Mouse (Mus musculus) midbrain, postnatal 0 days (tissue): Measurements from ENCODE around the gene Ube2j2. TPM values are rescaled to one million over a fixed set of nuclear protein-coding genes. Genes with fewer than 3 reads are reported as not detected.
A peak's percentile ranks its signal among the peaks of the same experiment; 100 is the strongest.

Experiments used
- ATAC-seq: fragments of 200-750 bp; cut with Nextera tagmentation; 2 replicates; pipeline ENCODE4 v1.8.0; 2017; ENCODE audit warnings: moderate number of reproducible peaks, mild to moderate bottlenecking, moderate TSS enrichment, moderate library complexity; ENCODE audit not compliant: low FRiP score
- DNase-seq: peaks from one replicate; pipeline ENCODE4 v3.0.0-alpha.2; 2015; ENCODE audit warnings: low spot score
- H3K27ac ChIP-seq: fragments of 300-500 bp; sonication (generic); 2 replicates; pipeline ENCODE4 v1.5.1; 2014; ENCODE audit warnings: low read depth, mild to moderate bottlenecking, low read length, mixed read lengths
- H3K27me3 ChIP-seq: fragments of 300-500 bp; sonication (generic); 2 replicates; pipeline ENCODE4 v1.6.1; 2014; ENCODE audit warnings: low read length, control low read depth, mixed read lengths; ENCODE audit not compliant: insufficient read depth
- H3K36me3 ChIP-seq: fragments of 300-500 bp; sonication (generic); 2 replicates; pipeline ENCODE4 v1.6.1; 2014; ENCODE audit warnings: low read length, control low read depth, mixed read lengths; ENCODE audit not compliant: insufficient read depth
- H3K4me1 ChIP-seq: fragments of 300-500 bp; sonication (generic); 2 replicates; pipeline ENCODE4 v1.6.1; 2014; ENCODE audit warnings: mild to moderate bottlenecking, control low read depth, antibody characterized with exemption, low read length, mixed read lengths; ENCODE audit not compliant: insufficient read depth
- H3K4me2 ChIP-seq: fragments of 300-500 bp; sonication (generic); 2 replicates; pipeline ENCODE4 v1.6.1; 2014; ENCODE audit warnings: low read depth, mild to moderate bottlenecking, low read length, mixed read lengths; ENCODE audit not compliant: poor library complexity, severe bottlenecking
- H3K4me3 ChIP-seq: fragments of 300-500 bp; sonication (generic); 2 replicates; pipeline ENCODE4 v1.5.1; 2014; ENCODE audit warnings: low read depth, mild to moderate bottlenecking, low read length, moderate library complexity
- H3K9ac ChIP-seq: fragments of 300-500 bp; sonication (generic); replicated peaks from 2 replicates; pipeline ENCODE4 v1.6.1; 2014; ENCODE audit warnings: mild to moderate bottlenecking, low read length, moderate library complexity, mixed read lengths; ENCODE audit not compliant: poor library complexity, severe bottlenecking
- H3K9me3 ChIP-seq: fragments of 300-500 bp; sonication (generic); 2 replicates; pipeline ENCODE4 v1.6.1; 2016; ENCODE audit warnings: low read length, control low read depth
- CTCF ChIP-seq: IDR thresholded peaks from 2 replicates; pipeline ENCODE4 v1.5.1; 2016; ENCODE audit warnings: antibody characterized with exemption, mild to moderate bottlenecking
- WGBS: fragments of 180-500 bp; shearing (Covaris S2); extraction: QIAGEN DNeasy Blood & Tissue Kit; methylation state at CpG from one replicate; pipeline ENCODE4 v1.1.7; 2014; 5-methylcytosine and 5-hydroxymethylcytosine counted together
- polyA plus RNA-seq: library from polyadenylated mRNA; unstranded; fragments of >200 nt; fragmentation: Nextera tagmentation; extraction: Ambion mirVana; gene quantifications from 2 replicates; pipeline ENCODE4 v1.2.1, GENCODE M21; 2015
- total RNA-seq: library from RNA; depleted of rRNA; stranded (reverse); fragments of >200 nt; gene quantifications from 2 replicates; pipeline ENCODE4 v1.2.3, GENCODE M21; 2014; rRNA removed

Gene Ube2j2
- 76.5 and 82.0 TPM in 2 replicates for total RNA-seq
- 125 and 138 TPM in 2 replicates for polyA plus RNA-seq

DNA sequence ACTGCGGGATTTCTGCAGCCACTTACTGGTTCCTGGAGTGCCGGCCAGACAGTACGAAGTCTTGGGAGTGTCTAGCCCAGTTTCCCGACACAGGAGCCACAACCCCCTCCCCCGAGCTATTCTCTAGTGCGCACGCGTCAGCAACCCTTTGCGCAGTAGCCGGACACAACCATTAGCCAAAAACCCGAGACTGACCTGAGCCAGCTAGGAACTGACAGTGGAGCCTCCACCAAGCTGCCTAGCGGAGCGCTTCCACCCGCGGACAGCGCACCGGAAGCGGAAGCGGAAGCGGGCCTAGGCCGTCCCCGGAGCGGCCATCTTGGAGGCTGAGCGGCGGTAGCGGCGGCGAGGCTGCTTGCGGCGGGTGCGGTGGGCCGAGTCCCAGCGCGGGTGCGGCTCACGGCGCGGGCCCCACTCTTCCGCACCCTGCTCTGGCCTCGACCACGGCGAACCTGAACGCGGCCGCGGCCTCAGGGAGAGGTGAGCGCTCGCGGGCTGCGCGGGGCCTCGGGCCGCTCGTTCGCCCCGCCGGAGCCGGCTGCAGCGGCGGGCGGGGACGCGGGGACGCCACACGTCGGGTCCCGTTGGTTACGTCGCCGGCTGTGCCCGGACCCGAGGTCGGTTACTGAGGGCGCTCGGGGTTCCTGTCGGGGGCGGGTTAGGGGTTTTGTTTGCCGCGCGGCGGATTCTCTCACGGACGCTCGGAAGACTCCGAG is at the start of gene Ube2j2:
TSS of gene Ube2j2 (plus strand) at position 298 of the 716 bp plus-strand sequence.
- H3K9ac ChIP-seq, result peak within 1 kb of the TSS; percentile 90
- no peaks in the 10 kb centered on the region for H3K9me3 ChIP-seq
- peak within 1 kb of the TSS; percentile 80 for H3K27ac ChIP-seq
- under 1% methylated on average over 70 of the region's 85 CpGs for WGBS
- no peak for TF ChIP-seq CTCF
- peaks cover 6% of the 10 kb centered on the region; the same call in 1 of the 2 replicates for H3K4me1 ChIP-seq
- no peaks in the 10 kb centered on the region for H3K27me3 ChIP-seq
- H3K36me3 ChIP-seq, result 0 out of 2 replicates have a peak, but pooled peaks cover 9% of the 10 kb centered on the region
- peak within 1 kb of the TSS; percentile 93 for H3K4me3 ChIP-seq
- H3K4me2 ChIP-seq, result peak within 1 kb of the TSS; percentile 92
- DNase-seq (peak; percentile 97), ATAC-seq (peak; percentile 98)

DNA sequence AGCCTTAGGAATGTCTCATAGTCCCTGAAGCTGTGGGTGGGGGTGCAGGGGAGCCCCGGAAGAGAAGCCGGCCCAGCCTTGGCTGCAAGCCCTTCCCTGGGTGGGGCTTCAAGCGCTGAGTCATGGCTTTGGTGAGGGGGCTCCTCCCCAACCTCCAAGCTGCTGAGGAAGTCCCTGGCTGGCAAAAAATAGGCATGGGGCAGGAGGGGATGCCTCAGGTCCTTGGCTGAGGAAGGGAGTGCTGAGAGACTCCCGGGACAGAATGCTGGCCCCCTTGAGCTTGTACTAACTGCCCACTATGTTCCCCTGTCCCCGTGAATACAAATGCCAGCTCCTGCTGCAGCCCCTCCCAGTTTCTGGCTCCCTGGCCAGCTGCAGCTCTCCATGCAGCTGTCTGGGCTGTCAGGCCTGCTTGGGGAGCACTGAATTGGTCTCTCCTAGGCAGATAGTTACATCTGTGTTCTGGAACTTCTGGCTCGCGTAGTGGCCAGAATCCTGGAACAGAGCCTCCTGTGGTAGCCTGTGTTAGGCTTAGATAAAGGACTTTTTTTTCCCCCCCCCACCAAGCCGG is 49.2 kb upstream of the Ube2j2 start:
- peak overlapping the region; percentile 72 for H3K27ac ChIP-seq
- peak overlapping the region; percentile 94 for H3K4me3 ChIP-seq
- H3K4me1 ChIP-seq, result peaks cover 28% of the 10 kb centered on the region

DNA sequence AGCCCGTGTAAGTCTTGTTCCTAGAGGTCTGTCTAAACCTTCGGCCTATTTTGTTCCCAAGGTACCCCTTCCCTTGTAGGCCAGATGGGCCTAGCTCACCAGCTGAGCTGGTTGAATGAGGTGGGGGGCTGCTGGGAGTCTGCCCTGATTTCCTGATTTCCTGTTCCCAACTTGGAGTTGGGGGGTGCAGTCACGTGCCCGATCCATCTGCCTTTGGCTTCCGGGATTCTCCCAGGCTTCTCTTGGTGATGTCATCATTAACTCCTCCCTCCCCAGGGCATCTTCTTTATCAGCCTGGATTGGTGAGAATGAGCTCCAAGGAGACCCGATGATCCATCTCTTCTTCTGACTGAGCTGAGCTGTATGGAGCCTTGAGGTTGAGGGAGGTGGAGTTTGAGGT is 48.4 kb upstream of the Ube2j2 start:
- Histone ChIP-seq H3K9me3 (no peaks in the 10 kb centered on the region), H3K9ac (peak overlapping the region; percentile 50; the same call in 1 of the 2 replicates), H3K27me3 (no peaks in the 10 kb centered on the region), H3K4me2 (peak overlapping the region; percentile 93), H3K4me3 (peak overlapping the region; percentile 94; the same call in 1 of the 2 replicates), H3K27ac (peak overlapping the region; percentile 72), H3K36me3 (peaks cover 29% of the 10 kb centered on the region), H3K4me1 (peaks cover 28% of the 10 kb centered on the region)
- TF ChIP-seq CTCF, result no peak
- no peak for ATAC-seq
- peak; percentile 82 for DNase-seq
- 28% methylated on average over 6 of the region's 6 CpGs for WGBS

More for the DNA sequence above, 49.2 kb upstream of the Ube2j2 start:
- DNase-seq (peak; percentile 68), ATAC-seq (no peak)
- peak; percentile 32 for TF ChIP-seq CTCF
- Histone ChIP-seq H3K9ac (peak overlapping the region; percentile 50), H3K9me3 (no peaks in the 10 kb centered on the region), H3K27me3 (no peaks in the 10 kb centered on the region), H3K36me3 (peaks cover 25% of the 10 kb centered on the region), H3K4me2 (peak overlapping the region; percentile 93)
- WGBS, result 25% methylated on average over 8 of the region's 8 CpGs

DNA sequence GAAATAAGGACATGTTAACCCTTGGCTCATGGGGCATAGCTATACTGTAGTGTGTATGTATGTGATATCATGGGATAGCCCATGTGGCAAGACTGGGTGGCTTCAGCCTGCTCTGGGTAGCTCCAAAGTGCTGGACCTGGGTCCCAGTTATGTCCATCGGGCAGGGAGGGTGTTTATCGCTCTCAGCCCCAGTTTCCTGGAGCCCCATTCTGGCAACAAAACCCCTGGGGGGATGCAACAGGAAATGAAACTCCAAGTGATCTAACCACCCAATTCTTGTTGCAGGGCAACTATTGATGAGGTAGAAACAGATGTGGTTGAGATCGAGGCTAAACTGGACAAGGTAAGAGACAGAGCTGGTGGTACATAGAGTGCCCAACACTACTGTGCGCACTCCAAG is 47.8 kb upstream of the Ube2j2 start:
- DNase-seq, result no peak
- Histone ChIP-seq H3K9me3 (no peaks in the 10 kb centered on the region), H3K27me3 (no peaks in the 10 kb centered on the region), H3K27ac (no peak overlapping the region), H3K9ac (no peak overlapping the region), H3K4me3 (no peak overlapping the region), H3K36me3 (peaks cover 32% of the 10 kb centered on the region), H3K4me2 (peak overlapping the region; percentile 93), H3K4me1 (peaks cover 22% of the 10 kb centered on the region)
- no peak for TF ChIP-seq CTCF
- 94% methylated on average over 4 of the region's 4 CpGs for WGBS
- ATAC-seq, result no peak

DNA sequence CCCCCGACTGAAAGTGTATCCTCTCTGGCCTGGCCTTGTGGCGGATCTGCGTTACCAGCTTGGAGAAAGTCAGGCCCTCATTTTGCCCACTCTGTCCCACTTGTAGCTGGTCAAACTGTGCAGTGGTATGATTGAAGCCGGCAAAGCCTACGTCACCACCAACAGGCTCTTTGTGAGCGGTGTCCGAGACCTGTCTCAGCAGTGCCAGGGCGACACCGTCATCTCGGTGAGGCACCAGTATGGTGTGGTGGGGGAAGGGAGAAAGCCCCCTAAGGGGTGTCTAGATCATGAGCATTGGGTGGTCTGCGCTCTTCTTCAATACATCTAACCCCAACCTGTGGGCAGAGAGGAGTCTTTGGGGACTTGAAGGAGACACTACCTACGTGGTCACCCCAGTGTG is 47.2 kb upstream of the Ube2j2 start:
- H3K4me1 ChIP-seq, result peaks cover 22% of the 10 kb centered on the region
- H3K36me3 ChIP-seq, result peaks cover 38% of the 10 kb centered on the region
- WGBS, result 97% methylated on average over 12 of the region's 12 CpGs
- H3K9ac ChIP-seq, result no peak overlapping the region
- TF ChIP-seq CTCF, result no peak
- no peak for ATAC-seq
- H3K27ac ChIP-seq, result no peak overlapping the region
- no peak for DNase-seq
- no peak overlapping the region for H3K4me3 ChIP-seq
- no peak overlapping the region for H3K4me2 ChIP-seq
- no peaks in the 10 kb centered on the region for H3K9me3 ChIP-seq
- H3K27me3 ChIP-seq, result no peaks in the 10 kb centered on the region

DNA sequence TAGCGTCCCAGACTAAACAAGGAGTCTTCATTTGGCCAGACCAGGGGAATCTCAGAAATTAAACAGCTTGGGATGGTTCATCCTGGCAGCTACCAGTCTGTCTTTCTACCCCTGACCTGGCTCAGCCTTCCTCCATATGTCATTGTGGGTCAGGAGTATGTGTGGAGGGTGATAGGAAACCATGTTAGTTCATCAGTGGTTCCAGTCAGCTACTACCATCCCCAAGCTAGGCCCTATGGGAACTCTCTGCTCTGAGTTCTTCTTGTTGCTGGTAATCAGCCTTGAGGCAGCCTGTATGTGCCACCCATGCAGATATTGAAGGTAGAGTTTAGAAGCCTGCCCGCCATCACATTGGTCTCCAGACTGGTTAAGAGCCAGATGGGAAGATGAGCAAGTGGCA is 45.3 kb upstream of the Ube2j2 start:
- H3K9ac ChIP-seq, result no peak overlapping the region
- no peaks in the 10 kb centered on the region for H3K27me3 ChIP-seq
- no peak overlapping the region for H3K4me3 ChIP-seq
- H3K4me2 ChIP-seq, result no peak overlapping the region
- ATAC-seq (no peak), DNase-seq (no peak)
- H3K36me3 ChIP-seq, result peaks cover 56% of the 10 kb centered on the region
- peaks cover 22% of the 10 kb centered on the region for H3K4me1 ChIP-seq
- no peak for TF ChIP-seq CTCF
- no peak overlapping the region for H3K27ac ChIP-seq
- H3K9me3 ChIP-seq, result no peaks in the 10 kb centered on the region
- 100% methylated on average over 2 of the region's 2 CpGs for WGBS
